Mouse (Mus musculus): ENCODE results near the gene Ubap2.

DNA sequence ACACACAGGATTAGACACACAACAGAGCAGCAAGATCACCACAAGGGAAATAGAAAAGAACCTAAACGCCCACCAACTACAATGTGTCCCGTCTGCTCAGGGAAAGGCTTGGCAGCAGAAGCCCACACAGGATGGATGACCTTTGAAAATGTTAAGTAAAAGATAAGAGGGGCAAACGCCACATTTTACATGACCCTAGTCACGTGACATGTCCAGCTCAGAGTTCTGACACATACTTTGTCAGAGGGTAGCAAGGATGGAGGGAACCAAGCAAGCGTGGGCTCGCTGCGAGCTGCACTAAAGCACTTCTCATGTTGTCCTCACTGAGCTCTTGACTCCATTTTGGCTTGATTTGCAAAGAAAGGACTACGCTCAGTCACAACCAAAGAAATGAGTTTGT is 69.2 kb downstream of the Ubap2 start:
- TF ChIP-seq POLR2A (IDR thresholded peaks at IDR 0.05; ENCODE audit: borderline replicate concordance, extremely low read depth, insufficient read depth, insufficient read length, poor library complexity, severe bottlenecking) (no peak), CTCF (IDR thresholded peaks at IDR 0.05; ENCODE audit: borderline replicate concordance, extremely low read depth, insufficient read depth, insufficient read length) (no peak)

Data from brain, embryonic 14.5 days (tissue).